Mouse (Mus musculus) liver, embryonic 12.5 days (tissue): Measurements from ENCODE around the gene 5530400C23Rik. TPM values are rescaled to one million over a fixed set of nuclear protein-coding genes. Genes with fewer than 3 reads are reported as not detected.
"Not testable (repeated sequence)": the region's sequence is repeated elsewhere in the genome, so short reads cannot be mapped to it uniquely, and the experiment has no call there.

Experiments
- ATAC-seq: fragments of 200-750 bp; cut with Nextera tagmentation; 2 replicates; pipeline ENCODE4 v1.8.0; 2017; ENCODE audit warnings: moderate number of reproducible peaks, mild to moderate bottlenecking, moderate library complexity
- H3K27ac ChIP-seq: fragments of 300-500 bp; sonication (generic); 2 replicates; pipeline ENCODE4 v1.5.1; 2016; ENCODE audit warnings: mild to moderate bottlenecking
- H3K27me3 ChIP-seq: fragments of 300-500 bp; sonication (generic); replicated peaks from 2 replicates; pipeline ENCODE4 v1.6.1; 2016; ENCODE audit warnings: mild to moderate bottlenecking, moderate library complexity
- H3K36me3 ChIP-seq: fragments of 300-500 bp; sonication (generic); 2 replicates; pipeline ENCODE4 v1.6.1; 2016; ENCODE audit warnings: mild to moderate bottlenecking, moderate library complexity
- H3K4me1 ChIP-seq: fragments of 300-500 bp; sonication (generic); 2 replicates; pipeline ENCODE4 v1.6.1; 2016
- H3K4me2 ChIP-seq: fragments of 300-500 bp; sonication (generic); 2 replicates; pipeline ENCODE4 v1.6.1; 2016; ENCODE audit warnings: mild to moderate bottlenecking, moderate library complexity
- H3K4me3 ChIP-seq: fragments of 300-500 bp; sonication (generic); 2 replicates; pipeline ENCODE4 v1.5.1; 2016; ENCODE audit warnings: mild to moderate bottlenecking, moderate library complexity
- H3K9ac ChIP-seq: fragments of 300-500 bp; sonication (generic); 2 replicates; pipeline ENCODE4 v1.6.1; 2016; ENCODE audit warnings: mild to moderate bottlenecking, moderate library complexity
- H3K9me3 ChIP-seq: fragments of 300-500 bp; sonication (generic); replicated peaks from 2 replicates; pipeline ENCODE4 v1.6.1; 2016; ENCODE audit warnings: mild to moderate bottlenecking, moderate library complexity
- WGBS: fragments of 180-500 bp; shearing (Covaris S2); methylation state at CpG from one replicate; pipeline ENCODE4 v1.1.7; 2016; ENCODE audit not compliant: insufficient replicate concordance; 5-methylcytosine and 5-hydroxymethylcytosine counted together
- polyA plus RNA-seq: library from polyadenylated mRNA; unstranded; fragments of >200 nt; fragmentation: Nextera tagmentation; extraction: Ambion mirVana; gene quantifications from 2 replicates; pipeline ENCODE4 v1.2.1, GENCODE M21; 2016

The 5530400C23Rik gene
- not detected in 2 replicates for polyA plus RNA-seq

DNA sequence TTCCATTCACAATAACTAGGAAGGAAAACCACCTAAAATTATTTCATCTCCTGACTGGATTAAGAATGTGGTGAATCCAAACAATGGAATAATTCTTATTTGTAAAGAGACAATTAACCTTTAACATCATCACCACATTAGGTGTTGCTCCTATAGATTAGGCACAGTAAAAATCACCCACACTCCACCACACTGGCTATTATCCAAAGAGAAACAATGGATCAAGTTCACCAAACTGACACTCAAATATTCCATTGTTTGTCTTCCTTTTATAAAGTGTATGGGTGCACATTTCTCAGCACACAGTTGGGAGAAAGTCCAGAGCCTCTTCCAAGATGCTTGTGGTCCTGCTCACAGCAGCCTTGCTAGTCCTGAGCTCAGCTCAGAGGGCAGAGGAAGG is at the start of gene 5530400C23Rik:
Gene 5530400C23Rik, plus strand, starts transcription at position 301 of the 400 bp plus-strand sequence.
- not testable (repeated sequence) for H3K4me2 ChIP-seq, ATAC-seq, H3K4me1 ChIP-seq, H3K36me3 ChIP-seq, H3K4me3 ChIP-seq, H3K27me3 ChIP-seq, H3K27ac ChIP-seq, H3K9ac ChIP-seq, H3K9me3 ChIP-seq

DNA sequence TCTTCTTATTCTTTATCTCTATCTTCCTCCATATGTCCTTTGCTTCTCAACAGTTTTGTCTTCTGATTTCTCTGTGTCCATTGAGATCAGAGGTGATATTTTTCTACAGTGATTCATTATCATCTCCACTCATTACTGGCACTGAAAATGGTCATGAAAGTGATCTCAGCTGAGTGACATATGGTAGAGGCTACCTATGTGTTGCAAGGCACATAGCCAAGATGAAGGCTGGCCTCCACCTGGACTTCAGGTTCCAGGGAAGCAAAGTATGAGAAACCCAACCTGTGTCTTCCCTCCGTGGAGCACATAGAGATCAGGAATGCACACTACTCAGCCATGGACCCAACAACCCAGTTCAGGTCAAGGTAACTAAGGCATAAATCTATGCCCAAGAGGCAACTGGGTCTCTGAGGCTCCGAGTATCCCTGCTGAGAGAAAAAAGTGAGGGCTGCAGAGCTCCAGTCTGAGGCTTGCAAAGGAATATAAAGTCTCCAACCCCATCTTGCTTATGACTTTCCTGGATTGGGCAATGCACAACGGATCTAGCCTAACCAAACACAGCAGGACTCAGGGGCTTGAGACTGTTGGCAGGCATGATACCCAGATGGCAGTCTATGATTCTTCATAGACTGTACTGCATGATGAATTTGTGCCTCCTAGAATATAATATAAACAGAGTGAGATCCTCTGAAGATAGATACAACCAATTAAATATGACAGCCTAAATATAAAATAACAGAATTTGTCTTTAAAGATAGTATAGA is 14.1 kb downstream of the 5530400C23Rik start:
- no peak overlapping the region for H3K27ac ChIP-seq
- H3K36me3 ChIP-seq = no peaks in the 10 kb centered on the region
- H3K4me1 ChIP-seq = no peaks in the 10 kb centered on the region
- H3K4me2 ChIP-seq = no peak overlapping the region
- no peaks in the 10 kb centered on the region for H3K9me3 ChIP-seq
- no peak overlapping the region for H3K9ac ChIP-seq
- no peak overlapping the region for H3K4me3 ChIP-seq
- ATAC-seq = no peak
- WGBS = 51% methylated on average over 3 of the region's 3 CpGs
- H3K27me3 ChIP-seq = no peaks in the 10 kb centered on the region

DNA sequence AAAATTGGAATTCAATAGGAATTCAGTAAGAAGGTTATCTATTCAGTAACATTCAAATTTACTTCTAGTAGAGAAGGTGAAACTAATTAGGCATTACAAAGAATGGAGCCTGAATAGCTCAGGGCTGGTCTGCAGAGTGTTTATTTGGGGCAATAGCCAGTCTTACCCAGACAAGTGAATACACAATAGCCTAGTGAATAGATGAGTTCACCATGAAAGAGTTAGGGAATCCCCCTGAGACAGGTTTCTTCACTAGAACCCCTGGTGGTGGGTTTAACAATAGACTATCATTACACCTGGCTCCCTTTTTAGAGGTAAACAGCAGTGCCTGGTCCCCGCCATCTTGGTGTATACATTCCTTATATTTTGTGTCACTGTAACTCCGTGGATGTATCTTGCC is 21.9 kb downstream of the 5530400C23Rik start:
- not testable (repeated sequence) for H3K4me1 ChIP-seq, H3K27me3 ChIP-seq
- 61% methylated on average over 2 of the region's 2 CpGs for WGBS

DNA sequence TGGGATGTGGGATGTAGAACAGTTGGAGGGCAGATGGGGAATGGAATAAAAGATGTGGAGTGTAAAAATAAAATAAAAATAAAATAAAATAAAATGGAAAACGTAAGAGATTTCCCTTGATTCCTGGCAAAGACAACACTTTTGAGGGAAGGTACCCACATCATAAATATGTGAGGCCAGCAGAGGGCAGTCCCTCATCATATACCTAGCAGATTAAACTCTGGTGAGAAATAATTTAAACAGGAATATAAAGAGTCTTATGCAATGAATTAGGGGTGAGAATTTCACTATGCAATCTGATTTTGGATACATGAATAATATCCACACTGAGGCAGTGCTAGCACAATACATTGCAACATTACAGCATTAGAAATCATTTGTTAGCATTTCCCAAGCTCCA is 46.5 kb downstream of the 5530400C23Rik start:
- H3K27ac ChIP-seq = no peak overlapping the region
- H3K4me2 ChIP-seq = no peak overlapping the region
- no peaks in the 10 kb centered on the region for H3K4me1 ChIP-seq
- H3K9me3 ChIP-seq = no peaks in the 10 kb centered on the region
- H3K9ac ChIP-seq = no peak overlapping the region
- no peaks in the 10 kb centered on the region for H3K36me3 ChIP-seq
- WGBS = 60% methylated on average over 1 of the region's 1 CpGs
- H3K4me3 ChIP-seq = no peak overlapping the region
- ATAC-seq = no peak
- no peaks in the 10 kb centered on the region for H3K27me3 ChIP-seq

More for the DNA sequence above, 21.9 kb downstream of the 5530400C23Rik start:
- not testable (repeated sequence) for ATAC-seq, H3K4me3 ChIP-seq, H3K4me2 ChIP-seq, H3K9ac ChIP-seq, H3K36me3 ChIP-seq, H3K9me3 ChIP-seq, H3K27ac ChIP-seq

DNA sequence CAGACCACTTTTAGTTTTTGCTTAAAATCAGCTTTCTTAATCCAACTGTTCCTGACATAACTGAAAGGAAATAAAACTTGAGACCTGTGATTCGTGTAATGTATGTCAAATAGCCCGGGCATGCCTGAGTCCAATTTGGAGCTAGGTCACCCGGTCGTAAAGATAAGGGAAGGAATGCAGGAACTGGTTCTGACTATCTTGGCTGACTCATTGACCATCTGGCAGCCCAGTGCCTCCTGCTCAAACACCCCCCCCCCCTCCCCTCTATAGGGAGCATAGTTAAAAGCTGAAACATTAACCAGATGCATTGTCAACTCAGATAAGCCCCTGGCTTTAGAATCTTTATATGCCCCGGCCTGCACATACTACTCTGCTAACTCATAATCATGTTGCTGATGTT is 49.7 kb downstream of the 5530400C23Rik start:
- not testable (repeated sequence) for H3K4me1 ChIP-seq, H3K27ac ChIP-seq, H3K9ac ChIP-seq, H3K4me2 ChIP-seq, H3K4me3 ChIP-seq, H3K36me3 ChIP-seq, H3K9me3 ChIP-seq, H3K27me3 ChIP-seq
- WGBS = 3% methylated on average over 5 of the region's 5 CpGs
- ATAC-seq = peak; percentile 88

Other genes with a start within 250 kb of the 5530400C23Rik start
- gene Tas2r140, start 236.4 kb upstream of the 5530400C23Rik start, polyA plus RNA-seq = not detected in 2 replicates
- 34.3 and 35.3 TPM in 2 replicates for gene Smim10l1, start 187.3 kb upstream of the 5530400C23Rik start, polyA plus RNA-seq